Mouse (Mus musculus): ENCODE results near the gene Il23a.
"Not testable (repeated sequence)": the region's sequence is repeated elsewhere in the genome, so short reads cannot be mapped to it uniquely, and the experiment has no call there.

Gene Il23a

GRCm38 (mm10) chr10:128268371-128268770 is 30.2 kb downstream of the Il23a start, which contains the start of gene Apof:
TSS of gene Apof (plus strand) at chr10:128268671.
- no peak for DNase-seq (ENCODE audit: low spot score in 2 of 2)

- DNase-seq (ENCODE audit: low spot score in 2 of 2): no peak
These were observed 34.9 kb downstream of the Il23a start for GRCm38 (mm10) chr10:128263393-128264310.

- DNase-seq (ENCODE audit: low spot score in 2 of 2): no peak
These were observed 36.3 kb downstream of the Il23a start for GRCm38 (mm10) chr10:128262300-128262699.

- DNase-seq (ENCODE audit: low spot score in 2 of 2): not testable (repeated sequence)
These were observed 38.2 kb downstream of the Il23a start for GRCm38 (mm10) chr10:128260376-128260775.

GRCm38 (mm10) chr10:128259946-128260345 is 38.6 kb downstream of the Il23a start:
- no peak for DNase-seq (ENCODE audit: low spot score in 2 of 2)

- DNase-seq (ENCODE audit: low spot score in 2 of 2): no peak
These were observed 39.6 kb downstream of the Il23a start for GRCm38 (mm10) chr10:128258953-128259352.

GRCm38 (mm10) chr10:128256328-128256727 is 42.2 kb downstream of the Il23a start:
- DNase-seq (ENCODE audit: low spot score in 2 of 2): no peak

GRCm38 (mm10) chr10:128255925-128256324 is 42.6 kb downstream of the Il23a start:
- no peak for DNase-seq (ENCODE audit: low spot score in 2 of 2)

- DNase-seq (ENCODE audit: low spot score in 2 of 2): no peak
These were observed 44.8 kb downstream of the Il23a start, which contains the start of gene Apon for GRCm38 (mm10) chr10:128253677-128254255. TSS of gene Apon (plus strand) at chr10:128254096.

GRCm38 (mm10) chr10:128250565-128250964 is 48.0 kb downstream of the Il23a start:
- DNase-seq (ENCODE audit: low spot score in 2 of 2): no peak

GRCm38 (mm10) chr10:128247020-128247732 is 51.4 kb downstream of the Il23a start:
- DNase-seq (ENCODE audit: low spot score in 2 of 2): no peak
